Mouse (Mus musculus) testis, adult 2 months (tissue): ENCODE data around the gene Grid1. TPM values are rescaled to one million over a fixed set of nuclear protein-coding genes. Genes with fewer than 3 reads are reported as not detected.

ENCODE experiments used
- H3K27ac ChIP-seq: fragments of 200-500 bp; 2 replicates; pipeline ENCODE4 v1.5.1; 2012; ENCODE audit warnings: low read depth, low read length; ENCODE audit not compliant: control insufficient read depth, insufficient read depth
- H3K27me3 ChIP-seq: fragments of 200-500 bp; 2 replicates; pipeline ENCODE4 v1.6.1; 2012; ENCODE audit warnings: mild to moderate bottlenecking, low read length, moderate library complexity; ENCODE audit not compliant: control insufficient read depth, insufficient read depth
- H3K36me3 ChIP-seq: fragments of 200-500 bp; 2 replicates; pipeline ENCODE4 v1.6.1; 2012; ENCODE audit warnings: mild to moderate bottlenecking, low read length; ENCODE audit not compliant: control insufficient read depth, insufficient read depth
- H3K4me1 ChIP-seq: fragments of 200-500 bp; 2 replicates; pipeline ENCODE4 v1.6.1; 2012; ENCODE audit warnings: low read length; ENCODE audit not compliant: control insufficient read depth, insufficient read depth
- H3K4me3 ChIP-seq: fragments of 200-500 bp; 2 replicates; pipeline ENCODE4 v1.5.1; 2012; ENCODE audit warnings: low read depth, mild to moderate bottlenecking, low read length, moderate library complexity, mixed read lengths; ENCODE audit not compliant: control insufficient read depth
- CTCF ChIP-seq: fragments of 200-500 bp; IDR thresholded peaks from 2 replicates; pipeline ENCODE4 v1.5.1; 2012; ENCODE audit warnings: low read depth, mild to moderate bottlenecking, inconsistent platforms, low read length, moderate library complexity; ENCODE audit not compliant: control insufficient read depth, insufficient read depth, insufficient replicate concordance
- POLR2A ChIP-seq: fragments of 200-500 bp; IDR thresholded peaks from 2 replicates; pipeline ENCODE4 v1.6.1; 2012; ENCODE audit warnings: low read depth, mild to moderate bottlenecking, inconsistent platforms, low read length, moderate library complexity; ENCODE audit not compliant: control insufficient read depth
- polyA plus RNA-seq: library from polyadenylated mRNA; depleted of rRNA; stranded (reverse); fragments of >200 nt; gene quantifications from 2 replicates; pipeline ENCODE4 v1.2.3, GENCODE M21; 2012

The Grid1 gene
- polyA plus RNA-seq, 1 experiment = 1.4 TPM

DNA sequence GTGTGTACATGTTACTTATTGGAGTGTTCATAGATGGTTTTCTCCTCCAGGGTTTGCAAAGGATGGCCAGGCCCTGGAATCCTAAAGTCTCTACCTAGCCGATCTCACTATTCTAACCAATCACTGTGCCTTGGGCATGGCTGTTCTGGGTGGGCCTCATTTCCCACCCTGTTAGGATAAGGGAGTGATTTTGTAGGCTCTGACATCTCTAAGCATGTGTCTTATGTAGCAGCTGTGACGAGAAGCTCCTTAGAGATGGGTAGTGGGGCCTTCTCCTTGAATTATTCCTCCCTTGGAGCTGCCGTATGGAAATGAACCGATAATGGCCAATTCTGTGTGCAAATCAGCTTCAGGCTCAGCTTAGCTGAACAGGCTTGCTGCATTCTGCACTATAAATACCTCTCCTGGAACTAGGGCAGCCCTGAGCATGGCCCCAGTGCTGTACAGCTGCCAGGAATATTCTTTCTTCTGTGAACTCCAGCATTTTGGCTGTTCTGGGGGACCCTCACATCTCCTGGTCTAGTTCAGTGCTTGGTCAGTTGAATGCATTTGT, 143.8 kb downstream of the Grid1 start:
- TF ChIP-seq CTCF (no peak), POLR2A (no peak)
- Histone ChIP-seq H3K36me3 (no peaks in the 10 kb centered on the region), H3K27ac (no peak overlapping the region), H3K4me3 (no peak overlapping the region), H3K4me1 (no peaks in the 10 kb centered on the region), H3K27me3 (no peaks in the 10 kb centered on the region)

DNA sequence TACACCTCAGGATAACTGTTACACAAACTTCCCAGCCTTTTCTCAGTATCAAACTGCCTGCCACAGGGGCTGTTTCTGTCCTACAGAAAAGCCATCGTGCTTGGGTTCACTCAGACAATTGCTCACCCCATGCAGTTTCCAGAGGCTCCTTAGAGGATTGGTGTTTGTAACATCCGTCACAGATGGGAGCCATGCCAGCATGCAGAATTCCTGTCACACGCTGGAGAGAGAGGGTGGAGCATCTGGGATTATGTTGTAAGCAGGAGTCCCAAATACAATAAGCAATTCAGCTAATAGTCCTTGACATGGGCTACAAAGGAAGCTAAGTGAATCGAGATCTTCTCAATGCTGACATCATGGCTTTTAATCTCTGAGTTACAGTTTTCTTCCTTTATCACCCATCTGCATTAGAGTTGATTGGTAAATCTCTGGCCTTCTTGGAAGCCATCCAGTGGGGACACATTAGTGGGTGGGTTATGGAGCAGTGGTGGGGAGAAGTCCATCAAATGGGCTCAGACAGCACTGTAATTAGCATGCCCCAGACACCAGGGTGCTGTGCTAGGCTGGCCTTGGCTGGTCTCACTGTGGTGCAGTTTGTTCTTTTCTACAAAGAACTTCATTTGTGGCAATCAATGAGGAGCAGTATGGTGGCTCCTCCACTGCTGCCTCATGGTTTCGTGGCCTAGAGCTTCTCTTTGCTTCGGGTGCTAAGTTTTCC, 149.4 kb downstream of the Grid1 start:
- H3K27me3 ChIP-seq = no peaks in the 10 kb centered on the region
- no peak overlapping the region for H3K4me3 ChIP-seq
- no peak for TF ChIP-seq POLR2A
- TF ChIP-seq CTCF = no peak
- H3K27ac ChIP-seq = no peak overlapping the region
- H3K36me3 ChIP-seq = no peaks in the 10 kb centered on the region
- H3K4me1 ChIP-seq = no peaks in the 10 kb centered on the region

- TF ChIP-seq POLR2A (no peak), CTCF (no peak)
- no peaks in the 10 kb centered on the region for H3K36me3 ChIP-seq
- H3K27ac ChIP-seq = no peak overlapping the region
- no peak overlapping the region for H3K4me3 ChIP-seq
- no peaks in the 10 kb centered on the region for H3K4me1 ChIP-seq
- no peaks in the 10 kb centered on the region for H3K27me3 ChIP-seq
Observed at GRCm38 (mm10) chr14:34972930-34973329, 153.0 kb downstream of the Grid1 start.

GRCm38 (mm10) chr14:34980756-34981155, 160.8 kb downstream of the Grid1 start:
- H3K4me3 ChIP-seq = no peak overlapping the region
- TF ChIP-seq POLR2A (no peak), CTCF (no peak)
- H3K27ac ChIP-seq = no peak overlapping the region
- no peaks in the 10 kb centered on the region for H3K4me1 ChIP-seq
- H3K27me3 ChIP-seq = no peaks in the 10 kb centered on the region
- no peaks in the 10 kb centered on the region for H3K36me3 ChIP-seq

DNA sequence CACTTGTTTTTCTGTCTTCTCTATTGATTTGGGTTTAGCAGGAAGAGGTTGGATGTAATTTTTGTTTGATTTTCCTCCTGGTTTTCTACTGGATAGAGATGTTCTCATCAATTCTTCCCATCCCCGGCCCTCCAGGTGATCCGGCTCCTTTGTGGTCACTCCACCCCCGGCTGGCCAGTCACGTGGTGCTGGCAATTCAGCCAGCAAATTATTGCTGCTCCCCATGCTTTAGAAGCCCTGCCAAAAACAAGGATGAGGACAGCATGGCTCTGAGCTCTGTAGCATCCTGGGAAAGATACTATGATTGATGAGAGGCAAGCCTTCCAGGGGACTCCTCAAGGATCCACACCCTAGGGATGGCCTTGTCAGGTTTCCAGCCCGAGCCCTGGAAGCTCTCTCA, 169.2 kb downstream of the Grid1 start:
- H3K27ac ChIP-seq = no peak overlapping the region
- no peaks in the 10 kb centered on the region for H3K4me1 ChIP-seq
- H3K27me3 ChIP-seq = no peaks in the 10 kb centered on the region
- TF ChIP-seq CTCF (no peak), POLR2A (no peak)
- H3K36me3 ChIP-seq = no peaks in the 10 kb centered on the region
- no peak overlapping the region for H3K4me3 ChIP-seq

- H3K4me3 ChIP-seq = no peak overlapping the region
- no peak overlapping the region for H3K27ac ChIP-seq
- TF ChIP-seq CTCF = no peak
- TF ChIP-seq POLR2A = no peak
- no peaks in the 10 kb centered on the region for H3K36me3 ChIP-seq
- H3K27me3 ChIP-seq = no peaks in the 10 kb centered on the region
- H3K4me1 ChIP-seq = no peaks in the 10 kb centered on the region
Observed at GRCm38 (mm10) chr14:35006736-35007135, 186.8 kb downstream of the Grid1 start.

DNA sequence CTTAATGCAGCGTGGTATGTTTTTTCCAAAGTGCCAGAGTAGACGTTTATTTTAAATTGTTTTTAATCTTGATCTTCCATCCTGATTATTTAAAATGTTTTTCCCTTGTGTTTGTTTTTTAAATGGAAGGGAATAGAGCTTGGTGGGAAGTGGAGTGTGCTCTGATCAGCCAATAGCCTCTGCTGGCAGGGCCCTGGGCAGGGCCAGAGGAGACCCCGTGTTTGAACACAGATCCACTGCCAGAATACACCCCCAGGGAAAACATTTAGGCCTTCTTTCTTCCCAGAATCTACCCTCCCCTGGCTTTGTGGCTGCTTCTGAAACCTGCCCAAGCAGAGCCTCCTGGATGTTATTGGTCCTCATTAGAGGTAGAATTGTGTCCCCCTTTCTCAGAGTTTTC, 188.8 kb downstream of the Grid1 start:
- H3K27ac ChIP-seq = no peak overlapping the region
- no peaks in the 10 kb centered on the region for H3K4me1 ChIP-seq
- no peak for TF ChIP-seq POLR2A
- no peak for TF ChIP-seq CTCF
- no peaks in the 10 kb centered on the region for H3K36me3 ChIP-seq
- H3K4me3 ChIP-seq = no peak overlapping the region
- no peaks in the 10 kb centered on the region for H3K27me3 ChIP-seq
